Mouse (Mus musculus): Measurements from ENCODE around the gene Isy1.

GRCm38 (mm10) chr6:87790779-87791480, 47.7 kb downstream of the Isy1 start:
- no peak for TF ChIP-seq CTCF (IDR thresholded peaks at IDR 0.05; ENCODE audit: borderline replicate concordance, insufficient read depth, low read depth, low read length)
- TF ChIP-seq POLR2A (IDR thresholded peaks at IDR 0.05; ENCODE audit: borderline replicate concordance, insufficient read depth, low read length) = no peak
